Mouse (Mus musculus) myocyte (in vitro differentiated cells): ENCODE measurements around the gene Rac2. TPM values are rescaled to one million over a fixed set of nuclear protein-coding genes. Genes with fewer than 3 reads are reported as not detected.

Experiments used
- H3K27me3 ChIP-seq: one replicate; pipeline ENCODE4 v1.6.1; 2011; ENCODE audit not compliant: control insufficient read depth, insufficient read depth, insufficient read length
- H3K36me3 ChIP-seq: one replicate; pipeline ENCODE4 v1.6.1; 2011; ENCODE audit not compliant: control insufficient read depth, insufficient read depth
- H3K4me2 ChIP-seq: one replicate; pipeline ENCODE4 v1.6.1; 2011; ENCODE audit warnings: low read depth, control low read depth
- H3K4me3 ChIP-seq: one replicate; pipeline ENCODE4 v1.5.1; 2011; ENCODE audit warnings: mild to moderate bottlenecking, control low read depth, moderate library complexity
- H3K79me2 ChIP-seq: one replicate; pipeline ENCODE4 v1.6.1; 2011; ENCODE audit not compliant: control insufficient read depth, insufficient read depth
- H3ac ChIP-seq: one replicate; pipeline ENCODE4 v1.6.1; 2011; ENCODE audit not compliant: control insufficient read depth, insufficient read length
- CEBPB ChIP-seq: IDR thresholded peaks from 2 replicates; pipeline ENCODE4 v1.6.1; 2011; ENCODE audit warnings: mild to moderate bottlenecking, moderate library complexity; ENCODE audit not compliant: poor library complexity, insufficient read depth, severe bottlenecking
- E2F4 ChIP-seq: IDR thresholded peaks from one replicate; pipeline ENCODE4 v1.6.1; 2011; ENCODE audit warnings: mild to moderate bottlenecking, control low read depth, moderate library complexity; ENCODE audit not compliant: insufficient read depth
- MAX ChIP-seq: IDR thresholded peaks from one replicate; pipeline ENCODE4 v1.6.1; 2011; ENCODE audit warnings: low read depth, mild to moderate bottlenecking, control low read depth
- MYOD1 ChIP-seq, 3 experiments: IDR thresholded peaks; one replicate each; pipeline ENCODE4 v1.6.1; 2011; ENCODE audit warnings: control low read depth in 2 of 3, low read depth in 2 of 3, mild to moderate bottlenecking in 2 of 3, moderate library complexity in 1 of 3; ENCODE audit not compliant: insufficient read length in 2 of 3, control insufficient read depth in 1 of 3
- MYOG ChIP-seq, 3 experiments: IDR thresholded peaks; one replicate each; pipeline ENCODE4 v1.6.1; 2011; ENCODE audit warnings: control low read depth in 2 of 3, low read depth in 2 of 3, mild to moderate bottlenecking in 2 of 3; ENCODE audit not compliant: insufficient read length in 2 of 3, control insufficient read depth in 1 of 3, insufficient read depth in 1 of 3
- POLR2A ChIP-seq: IDR thresholded peaks from one replicate; pipeline ENCODE4 v1.6.1; 2011; ENCODE audit warnings: low read depth, mild to moderate bottlenecking, control low read depth, moderate library complexity; ENCODE audit not compliant: insufficient read length
- POLR2AphosphoS2 ChIP-seq: IDR thresholded peaks from one replicate; pipeline ENCODE4 v1.6.1; 2011; ENCODE audit warnings: low read depth, control low read depth; ENCODE audit not compliant: insufficient read length
- REST ChIP-seq: IDR thresholded peaks from one replicate; pipeline ENCODE4 v1.6.1; 2011; ENCODE audit warnings: mild to moderate bottlenecking, control low read depth, moderate library complexity; ENCODE audit not compliant: insufficient read depth, insufficient read length
- SRF ChIP-seq: IDR thresholded peaks from one replicate; pipeline ENCODE4 v1.6.1; 2011; ENCODE audit warnings: low read depth; ENCODE audit not compliant: control insufficient read depth, insufficient read length
- TCF12 ChIP-seq: IDR thresholded peaks from one replicate; pipeline ENCODE4 v1.6.1; 2011; ENCODE audit warnings: mild to moderate bottlenecking, control low read depth; ENCODE audit not compliant: poor library complexity, insufficient read depth, severe bottlenecking
- TCF3 ChIP-seq: IDR thresholded peaks from one replicate; pipeline ENCODE4 v1.6.1; 2011; ENCODE audit warnings: low read depth, control low read depth; ENCODE audit not compliant: insufficient read length
- USF1 ChIP-seq: IDR thresholded peaks from one replicate; pipeline ENCODE4 v1.6.1; 2011; ENCODE audit warnings: low read depth, mild to moderate bottlenecking, control low read depth, moderate library complexity
- polyA plus RNA-seq: library from polyadenylated mRNA; unstranded; fragments of >200 nt; fragmentation: generic; extraction: Trizol; gene quantifications from one replicate; pipeline ENCODE4 v1.2.1, GENCODE M21; 2012; ENCODE audit warnings: missing spikeins

Rac2 gene
- polyA plus RNA-seq, 1 experiment: not detected

DNA sequence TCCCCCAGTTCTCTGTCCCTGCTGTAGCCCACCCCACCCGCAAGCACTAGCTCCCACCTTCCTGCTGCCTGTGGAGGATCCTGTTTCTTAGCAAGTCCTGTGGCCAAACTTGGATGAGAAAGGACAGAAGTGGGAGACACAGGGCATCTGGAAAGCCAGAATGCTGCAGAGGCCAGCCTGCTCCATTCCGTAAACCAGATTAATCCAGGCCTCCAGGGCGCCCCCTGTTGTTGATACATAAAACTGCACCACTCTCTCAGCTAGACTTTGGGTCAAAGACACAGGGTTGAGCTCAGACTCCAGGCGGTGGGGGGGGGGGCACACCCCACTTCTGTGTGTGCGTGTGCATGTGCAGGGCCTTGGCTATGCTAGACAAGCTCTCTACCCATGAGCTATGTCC is 22.9 kb upstream of the Rac2 start:
- TF ChIP-seq MYOG (IDR thresholded peaks at IDR 0.05; ENCODE audit: control insufficient read depth in 1 of 3, insufficient read depth in 1 of 3, insufficient read length in 2 of 3, low read depth in 2 of 3) (no peak), REST (no peak), POLR2A (no peak), TCF3 (no peak), MYOD1 (IDR thresholded peaks at IDR 0.05; ENCODE audit: control insufficient read depth in 1 of 3, insufficient read length in 2 of 3, low read depth in 2 of 3) (no peak), USF1 (no peak), MAX (no peak), E2F4 (no peak)
- no peak overlapping the region for H3ac ChIP-seq
- no peak overlapping the region for H3K4me3 ChIP-seq
- no peak overlapping the region for H3K4me2 ChIP-seq
- H3K36me3 ChIP-seq: no peaks in the 10 kb centered on the region
- no peaks in the 10 kb centered on the region for H3K79me2 ChIP-seq
- H3K27me3 ChIP-seq: peaks cover 31% of the 10 kb centered on the region

DNA sequence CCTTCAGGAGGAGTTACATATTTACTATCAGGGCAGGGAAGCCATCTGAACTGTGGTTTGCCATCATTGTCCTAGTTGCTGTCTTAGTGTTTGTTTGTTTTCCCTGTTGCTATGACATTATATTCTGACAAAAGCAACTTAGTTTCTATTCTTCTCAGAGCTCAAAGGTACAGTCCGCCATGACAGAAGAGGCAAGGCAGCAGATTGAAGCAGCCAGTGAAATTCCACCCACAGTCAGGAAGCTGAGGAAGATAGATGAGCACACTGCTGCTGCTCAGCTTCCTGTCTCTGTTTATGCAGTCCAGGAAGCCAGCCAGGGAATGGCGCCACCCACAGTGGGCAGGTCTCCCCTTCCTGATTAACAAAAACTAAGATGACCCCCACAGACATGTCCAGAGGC is 22.2 kb upstream of the Rac2 start:
- H3K36me3 ChIP-seq: no peaks in the 10 kb centered on the region
- no peak overlapping the region for H3K4me3 ChIP-seq
- peaks cover 25% of the 10 kb centered on the region for H3K27me3 ChIP-seq
- no peak overlapping the region for H3K4me2 ChIP-seq
- H3ac ChIP-seq: no peak overlapping the region
- TF ChIP-seq MYOD1 (IDR thresholded peaks at IDR 0.05; ENCODE audit: control insufficient read depth in 1 of 3, insufficient read length in 2 of 3, low read depth in 2 of 3) (no peak), MAX (no peak), POLR2AphosphoS2 (no peak), POLR2A (no peak), E2F4 (no peak), MYOG (IDR thresholded peaks at IDR 0.05; ENCODE audit: control insufficient read depth in 1 of 3, insufficient read depth in 1 of 3, insufficient read length in 2 of 3, low read depth in 2 of 3) (no peak), SRF (no peak), TCF12 (no peak)
- H3K79me2 ChIP-seq: no peaks in the 10 kb centered on the region

DNA sequence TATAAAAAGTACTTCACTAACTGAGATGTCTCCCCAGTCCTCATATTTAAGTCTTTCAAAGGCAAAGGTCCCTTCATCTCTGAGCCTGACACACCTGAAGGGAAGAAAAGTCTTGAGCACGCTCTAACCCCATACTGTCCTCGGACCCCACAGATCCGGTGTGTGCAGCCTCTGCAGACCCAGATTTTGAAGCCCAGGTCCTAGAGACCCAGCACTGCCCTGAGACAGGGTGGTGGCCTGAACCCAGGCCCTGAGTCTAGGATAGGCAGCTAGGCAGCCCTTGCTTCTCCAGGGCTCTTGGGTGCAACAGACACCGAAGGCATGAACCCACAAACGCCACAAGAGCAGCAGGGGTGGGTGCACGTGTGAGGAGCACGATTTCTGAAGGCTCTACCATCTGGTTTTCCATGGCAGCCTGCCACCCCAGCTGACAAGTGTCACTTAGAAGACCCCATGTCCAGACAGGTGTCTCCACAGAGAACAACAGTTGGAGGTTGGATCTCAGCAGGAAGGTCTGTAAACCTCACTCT is 21.4 kb upstream of the Rac2 start:
- TF ChIP-seq REST (no peak), TCF12 (no peak), MYOG (IDR thresholded peaks at IDR 0.05; ENCODE audit: control insufficient read depth in 1 of 3, insufficient read depth in 1 of 3, insufficient read length in 2 of 3, low read depth in 2 of 3) (no peak), TCF3 (no peak), E2F4 (no peak), SRF (no peak)
- Histone ChIP-seq H3ac (no peak overlapping the region), H3K4me2 (no peak overlapping the region), H3K79me2 (no peaks in the 10 kb centered on the region), H3K27me3 (peaks cover 16% of the 10 kb centered on the region), H3K36me3 (no peaks in the 10 kb centered on the region), H3K4me3 (no peak overlapping the region)

DNA sequence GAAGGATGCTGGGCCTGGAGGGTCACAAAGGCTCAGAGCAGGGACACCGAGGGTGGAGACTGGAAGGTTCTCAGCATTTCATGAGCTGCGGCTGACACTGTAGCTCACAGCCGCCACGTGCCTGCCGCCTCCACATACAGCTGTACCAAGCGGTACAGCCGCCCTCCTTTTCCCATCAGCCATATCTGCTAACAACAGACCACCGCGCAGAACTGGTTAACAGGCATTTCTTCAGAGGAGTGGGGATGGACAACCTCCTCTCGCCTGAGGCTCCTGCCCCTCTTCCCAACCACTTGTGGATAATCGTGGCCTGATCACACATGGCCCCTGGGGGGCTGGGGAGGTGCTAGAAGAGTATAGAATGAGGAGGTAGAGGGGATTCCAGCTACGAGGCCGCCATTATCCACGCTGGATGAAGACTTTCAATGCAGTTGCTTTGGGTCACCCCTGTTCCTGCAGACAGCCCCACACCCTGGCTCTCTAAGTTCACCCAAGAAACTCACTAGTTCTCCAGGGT is 19.9 kb upstream of the Rac2 start:
- Histone ChIP-seq H3K4me2 (no peak overlapping the region), H3K79me2 (no peaks in the 10 kb centered on the region), H3K27me3 (peaks cover 12% of the 10 kb centered on the region), H3K4me3 (no peak overlapping the region), H3K36me3 (no peaks in the 10 kb centered on the region), H3ac (no peak overlapping the region)
- no peak for TF ChIP-seq MAX
- TF ChIP-seq USF1: no peak
- no peak for TF ChIP-seq POLR2AphosphoS2
- TF ChIP-seq E2F4: no peak
- no peak for TF ChIP-seq REST

DNA sequence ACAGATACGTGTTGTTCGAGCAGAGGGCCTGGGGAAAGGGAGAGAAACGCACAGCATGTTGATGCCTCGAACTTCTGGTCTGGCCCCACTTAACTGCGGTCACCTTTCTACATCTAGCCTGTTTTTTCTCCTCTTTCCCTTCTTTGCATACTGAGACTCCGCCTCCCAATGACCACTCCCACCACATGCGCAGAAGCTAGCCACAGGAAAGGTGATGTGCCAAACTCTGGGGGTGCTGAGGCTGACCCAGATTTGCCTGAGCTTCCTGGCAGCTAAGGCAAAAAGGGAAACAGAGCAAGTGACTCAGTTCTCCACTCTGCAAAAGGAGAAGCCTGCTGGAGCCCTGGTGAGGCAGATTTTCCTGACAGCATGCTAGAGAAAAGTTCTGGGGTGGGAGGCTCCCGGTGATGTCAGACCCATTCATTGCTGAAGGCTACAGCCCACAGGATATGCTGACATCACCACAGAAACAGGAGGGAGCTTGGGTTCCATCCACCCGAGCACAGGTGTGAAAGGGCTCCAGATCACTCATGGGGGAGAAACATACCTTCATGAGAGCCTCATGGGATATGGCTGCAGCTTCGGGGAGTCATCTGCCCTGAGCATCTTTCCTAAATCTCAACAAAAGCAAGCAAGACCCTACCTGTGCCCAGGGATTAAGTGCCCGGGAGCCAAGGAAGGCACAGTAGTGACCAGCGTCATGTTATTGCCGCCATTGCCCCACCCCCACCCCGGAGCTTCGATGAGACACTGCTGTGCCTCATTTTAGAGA is 19.3 kb upstream of the Rac2 start:
- TF ChIP-seq MAX (no peak), E2F4 (no peak), POLR2A (no peak)
- no peaks in the 10 kb centered on the region for H3K79me2 ChIP-seq
- no peaks in the 10 kb centered on the region for H3K36me3 ChIP-seq
- peaks cover 12% of the 10 kb centered on the region for H3K27me3 ChIP-seq
- H3K4me3 ChIP-seq: no peak overlapping the region
- no peak overlapping the region for H3K4me2 ChIP-seq
- H3ac ChIP-seq: no peak overlapping the region

DNA sequence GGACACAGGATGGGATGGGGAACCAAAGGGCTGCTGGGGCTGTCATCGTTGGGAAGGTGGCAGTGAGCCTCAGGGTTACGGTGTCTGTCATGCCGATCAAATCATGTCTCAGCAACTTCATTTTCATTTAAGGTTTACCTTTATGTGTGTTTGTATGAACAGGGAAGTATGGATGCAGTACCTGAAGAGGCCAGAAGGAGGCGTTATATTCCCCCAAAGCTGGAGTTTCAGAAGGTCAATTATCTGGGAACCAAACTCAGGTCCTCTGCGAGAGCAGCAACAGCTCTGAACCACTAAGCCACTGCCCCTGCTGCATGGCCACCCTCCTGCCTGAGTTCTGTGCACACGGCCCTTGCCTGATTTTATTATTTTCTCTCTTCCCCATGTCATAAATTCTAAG is 18.2 kb upstream of the Rac2 start:
- no peak overlapping the region for H3ac ChIP-seq
- no peak for TF ChIP-seq CEBPB
- TF ChIP-seq REST: no peak
- TF ChIP-seq SRF: no peak
- no peak for TF ChIP-seq MYOD1 (IDR thresholded peaks at IDR 0.05; ENCODE audit: control insufficient read depth in 1 of 3, insufficient read length in 2 of 3, low read depth in 2 of 3)
- TF ChIP-seq POLR2A: no peak
- no peak for TF ChIP-seq TCF3
- no peak for TF ChIP-seq MAX
- no peak for TF ChIP-seq TCF12
- TF ChIP-seq E2F4: no peak
- TF ChIP-seq POLR2AphosphoS2: no peak
- TF ChIP-seq USF1: no peak
- no peak for TF ChIP-seq MYOG (IDR thresholded peaks at IDR 0.05; ENCODE audit: control insufficient read depth in 1 of 3, insufficient read depth in 1 of 3, insufficient read length in 2 of 3, low read depth in 2 of 3)
- H3K36me3 ChIP-seq: no peaks in the 10 kb centered on the region
- H3K4me3 ChIP-seq: no peak overlapping the region
- H3K4me2 ChIP-seq: no peak overlapping the region
- H3K79me2 ChIP-seq: no peaks in the 10 kb centered on the region
- H3K27me3 ChIP-seq: peaks cover 19% of the 10 kb centered on the region
